Mouse (Mus musculus): ENCODE results near the gene Tmem53.

- TF ChIP-seq CTCF (IDR thresholded peaks at IDR 0.05; ENCODE audit: borderline replicate concordance, control insufficient read depth, extremely low read depth, insufficient read depth, low read length, poor library complexity) (no peak), POLR2A (IDR thresholded peaks at IDR 0.05; ENCODE audit: control insufficient read depth, extremely low read depth, insufficient read depth, low read length, poor library complexity) (no peak)
Measured at GRCm38 (mm10) chr4:117235822-117236221, 15.9 kb upstream of the Tmem53 start.
